Mouse (Mus musculus): ENCODE data around the gene Gm14862. TPM values are rescaled to one million over a fixed set of nuclear protein-coding genes. Genes with fewer than 3 reads are reported as not detected.
"Not testable (repeated sequence)": the region's sequence is repeated elsewhere in the genome, so short reads cannot be mapped to it uniquely, and the experiment has no call there.

The Gm14862 gene
- polyA plus RNA-seq (2017; shearing (Covaris generic)) = 1 to 10 TPM in 1 of 3 experiments, not detected in 2; 1.1 TPM

- ATAC-seq = no peak
Measured at GRCm38 (mm10) chrX:9256766-9257165, at the start of gene Gm14862. Gene Gm14862 (minus strand): TSS chrX:9256899.

GRCm38 (mm10) chrX:9303455-9303854, 46.8 kb upstream of the Gm14862 start:
- no peak for ATAC-seq

- no peak for ATAC-seq
Measured at GRCm38 (mm10) chrX:9302791-9303190, 46.1 kb upstream of the Gm14862 start.

- ATAC-seq = no peak
Measured at GRCm38 (mm10) chrX:9298413-9298864, 41.7 kb upstream of the Gm14862 start.

GRCm38 (mm10) chrX:9293140-9293829, 36.6 kb upstream of the Gm14862 start:
- not testable (repeated sequence) for ATAC-seq

- not testable (repeated sequence) for ATAC-seq
Measured at GRCm38 (mm10) chrX:9283464-9283863, 26.8 kb upstream of the Gm14862 start, which contains the start of gene H2al1m. Gene H2al1m (plus strand): TSS chrX:9283764.

- ATAC-seq = no peak
Measured at GRCm38 (mm10) chrX:9274321-9274720, 17.6 kb upstream of the Gm14862 start.

- no peak for ATAC-seq
Measured at GRCm38 (mm10) chrX:9273377-9274002, 16.8 kb upstream of the Gm14862 start.

- peak; percentile 75 for ATAC-seq
Measured at GRCm38 (mm10) chrX:9272460-9273361, 16.0 kb upstream of the Gm14862 start, which contains the start of gene Xk. Gene Xk (plus strand): TSS chrX:9272756.

- no peak for ATAC-seq
Measured at GRCm38 (mm10) chrX:9271947-9272459, 15.3 kb upstream of the Gm14862 start.

- ATAC-seq = no peak
Measured at GRCm38 (mm10) chrX:9271112-9271511, 14.4 kb upstream of the Gm14862 start.

GRCm38 (mm10) chrX:9259267-9259666, 2.6 kb upstream of the Gm14862 start:
- ATAC-seq = no peak

GRCm38 (mm10) chrX:9257831-9258230, 1.1 kb upstream of the Gm14862 start:
- no peak for ATAC-seq

- ATAC-seq = no peak
Measured at GRCm38 (mm10) chrX:9254901-9255300, 1.8 kb downstream of the Gm14862 start.

GRCm38 (mm10) chrX:9253990-9254389, 2.7 kb downstream of the Gm14862 start:
- peak; percentile 32 for ATAC-seq

GRCm38 (mm10) chrX:9248911-9249310, 7.8 kb downstream of the Gm14862 start:
- no peak for ATAC-seq

GRCm38 (mm10) chrX:9244603-9245336, 11.9 kb downstream of the Gm14862 start:
- no peak for ATAC-seq

GRCm38 (mm10) chrX:9243381-9243864, 13.3 kb downstream of the Gm14862 start:
- peak; percentile 81 for ATAC-seq

GRCm38 (mm10) chrX:9240737-9241591, 15.7 kb downstream of the Gm14862 start:
- no peak for ATAC-seq

GRCm38 (mm10) chrX:9227105-9227504, 29.6 kb downstream of the Gm14862 start:
- no peak for ATAC-seq

Data from inflammation-experienced regulatory T-cells, adult 6 months (primary cell).